In the genomic region with DNA sequence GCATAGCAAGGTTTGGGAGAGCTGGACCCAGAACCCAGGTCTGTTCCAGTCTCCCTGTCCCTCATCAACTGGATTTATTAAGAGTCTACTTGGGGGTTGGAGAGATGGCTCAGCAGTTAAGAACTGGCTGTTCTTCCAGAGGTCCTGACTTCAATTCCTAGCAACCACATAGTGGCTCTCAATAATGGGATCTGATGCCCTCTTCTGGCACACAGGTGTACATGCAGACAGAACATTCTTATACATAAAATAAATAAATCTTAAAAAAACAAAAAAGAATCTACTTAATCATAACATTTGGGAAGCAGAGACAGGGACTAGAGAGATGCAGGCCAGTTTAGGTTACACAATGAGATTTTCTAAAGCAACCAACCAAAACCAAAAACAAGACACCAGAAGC, we compare ENCODE assay signal across 1 mouse cellular context.
TF ChIP-seq lines count a peak whose summit lies in the region.

No protein-coding gene starts in this region.

TF ChIP-seq in MEL, 35 proteins besides CTCF, POLR2A, EP300 and RAD21:
- no peak for TF ChIP-seq CHD1 (IDR thresholded peaks at IDR 0.05; ENCODE audit: low read depth, low read length)
- 0 out of 2 replicates have a peak, but pooled peaks have one; percentile 16 for TF ChIP-seq SMC3 (IDR thresholded peaks at IDR 0.05; ENCODE audit: low read depth, low read length)
